Mouse (Mus musculus): ENCODE measurements around the gene Gon7. TPM values are rescaled to one million over a fixed set of nuclear protein-coding genes. Genes with fewer than 3 reads are reported as not detected.

Gene Gon7
- polyA plus RNA-seq, 1 experiment from 2014 or later, result 34.7 TPM

- Histone ChIP-seq H3K36me3 (ENCODE audit: control insufficient read depth, insufficient read depth, low read length) (no peaks in the 10 kb centered on the region), H3K27me3 (ENCODE audit: control insufficient read depth, insufficient read depth, low read length) (no peaks in the 10 kb centered on the region), H3K9me3 (ENCODE audit: control insufficient read depth, low read length) (no peaks in the 10 kb centered on the region), H3K4me3 (ENCODE audit: low read length) (no peak overlapping the region), H3K9ac (ENCODE audit: low read depth, low read length) (0 out of 2 replicates have a peak overlapping the region, but pooled peaks have one; percentile 23), H3K4me1 (ENCODE audit: control insufficient read depth, insufficient read depth, low read length) (peaks cover 16% of the 10 kb centered on the region), H3K4me2 (replicated peaks; ENCODE audit: low read depth, low read length) (peak overlapping the region; percentile 44), H3K27ac (ENCODE audit: low read depth, low read length) (peak overlapping the region; percentile 82)
- 15% methylated on average over 16 of the region's 16 CpGs for WGBS
- peak; percentile 44 for ATAC-seq (ENCODE audit: low FRiP score, low TSS enrichment)
Measured at GRCm38 (mm10) chr12:102730798-102731619, 26.6 kb downstream of the Gon7 start.

GRCm38 (mm10) chr12:102729855-102730797 is 27.5 kb downstream of the Gon7 start:
- H3K27me3 ChIP-seq (ENCODE audit: control insufficient read depth, insufficient read depth, low read length), result no peaks in the 10 kb centered on the region
- peak; percentile 98 for ATAC-seq (ENCODE audit: low FRiP score, low TSS enrichment)
- 31% methylated on average over 26 of the region's 26 CpGs for WGBS
- no peaks in the 10 kb centered on the region for H3K36me3 ChIP-seq (ENCODE audit: control insufficient read depth, insufficient read depth, low read length)
- H3K27ac ChIP-seq (ENCODE audit: low read depth, low read length), result peak overlapping the region; percentile 82
- peak overlapping the region; percentile 22; the same call in 1 of the 2 replicates for H3K4me3 ChIP-seq (ENCODE audit: low read length)
- 0 out of 2 replicates have a peak overlapping the region, but pooled peaks have one; percentile 23 for H3K9ac ChIP-seq (ENCODE audit: low read depth, low read length)
- no peaks in the 10 kb centered on the region for H3K9me3 ChIP-seq (ENCODE audit: control insufficient read depth, low read length)
- H3K4me1 ChIP-seq (ENCODE audit: control insufficient read depth, insufficient read depth, low read length), result peaks cover 16% of the 10 kb centered on the region
- H3K4me2 ChIP-seq (replicated peaks; ENCODE audit: low read depth, low read length), result peak overlapping the region; percentile 44

- no peak overlapping the region for H3K27ac ChIP-seq (ENCODE audit: low read depth, low read length)
- no peak for ATAC-seq (ENCODE audit: low FRiP score, low TSS enrichment)
- no peaks in the 10 kb centered on the region for H3K36me3 ChIP-seq (ENCODE audit: control insufficient read depth, insufficient read depth, low read length)
- H3K9me3 ChIP-seq (ENCODE audit: control insufficient read depth, low read length), result no peaks in the 10 kb centered on the region
- H3K4me2 ChIP-seq (replicated peaks; ENCODE audit: low read depth, low read length), result no peak overlapping the region
- H3K4me1 ChIP-seq (ENCODE audit: control insufficient read depth, insufficient read depth, low read length), result peaks cover 7% of the 10 kb centered on the region; the same call in 1 of the 2 replicates
- no peaks in the 10 kb centered on the region for H3K27me3 ChIP-seq (ENCODE audit: control insufficient read depth, insufficient read depth, low read length)
- H3K9ac ChIP-seq (ENCODE audit: low read depth, low read length), result no peak overlapping the region
- WGBS, result 77% methylated on average over 7 of the region's 7 CpGs
- H3K4me3 ChIP-seq (ENCODE audit: low read length), result no peak overlapping the region
Measured at GRCm38 (mm10) chr12:102725761-102726175, 31.8 kb downstream of the Gon7 start.

- H3K9ac ChIP-seq (ENCODE audit: low read depth, low read length), result no peak overlapping the region
- no peaks in the 10 kb centered on the region for H3K9me3 ChIP-seq (ENCODE audit: control insufficient read depth, low read length)
- WGBS, result 95% methylated on average over 6 of the region's 6 CpGs
- H3K4me3 ChIP-seq (ENCODE audit: low read length), result no peak overlapping the region
- peaks cover 4% of the 10 kb centered on the region; the same call in 1 of the 2 replicates for H3K4me1 ChIP-seq (ENCODE audit: control insufficient read depth, insufficient read depth, low read length)
- H3K36me3 ChIP-seq (ENCODE audit: control insufficient read depth, insufficient read depth, low read length), result no peaks in the 10 kb centered on the region
- H3K27ac ChIP-seq (ENCODE audit: low read depth, low read length), result no peak overlapping the region
- ATAC-seq (ENCODE audit: low FRiP score, low TSS enrichment), result no peak
- no peaks in the 10 kb centered on the region for H3K27me3 ChIP-seq (ENCODE audit: control insufficient read depth, insufficient read depth, low read length)
- H3K4me2 ChIP-seq (replicated peaks; ENCODE audit: low read depth, low read length), result no peak overlapping the region
Measured at GRCm38 (mm10) chr12:102725146-102725545, 32.5 kb downstream of the Gon7 start.

GRCm38 (mm10) chr12:102723861-102724260 is 33.7 kb downstream of the Gon7 start:
- H3K4me3 ChIP-seq (ENCODE audit: low read length), result no peak overlapping the region
- H3K4me1 ChIP-seq (ENCODE audit: control insufficient read depth, insufficient read depth, low read length), result no peaks in the 10 kb centered on the region
- no peak overlapping the region for H3K9ac ChIP-seq (ENCODE audit: low read depth, low read length)
- WGBS, result 74% methylated on average over 6 of the region's 6 CpGs
- H3K27me3 ChIP-seq (ENCODE audit: control insufficient read depth, insufficient read depth, low read length), result no peaks in the 10 kb centered on the region
- H3K36me3 ChIP-seq (ENCODE audit: control insufficient read depth, insufficient read depth, low read length), result no peaks in the 10 kb centered on the region
- no peak overlapping the region for H3K27ac ChIP-seq (ENCODE audit: low read depth, low read length)
- ATAC-seq (ENCODE audit: low FRiP score, low TSS enrichment), result no peak
- no peaks in the 10 kb centered on the region for H3K9me3 ChIP-seq (ENCODE audit: control insufficient read depth, low read length)
- H3K4me2 ChIP-seq (replicated peaks; ENCODE audit: low read depth, low read length), result no peak overlapping the region

- Histone ChIP-seq H3K4me1 (ENCODE audit: control insufficient read depth, insufficient read depth, low read length) (no peaks in the 10 kb centered on the region), H3K27ac (ENCODE audit: low read depth, low read length) (0 out of 2 replicates have a peak overlapping the region, but pooled peaks have one; percentile 24), H3K36me3 (ENCODE audit: control insufficient read depth, insufficient read depth, low read length) (no peaks in the 10 kb centered on the region), H3K9me3 (ENCODE audit: control insufficient read depth, low read length) (no peaks in the 10 kb centered on the region), H3K9ac (ENCODE audit: low read depth, low read length) (no peak overlapping the region), H3K4me2 (replicated peaks; ENCODE audit: low read depth, low read length) (no peak overlapping the region), H3K4me3 (ENCODE audit: low read length) (no peak overlapping the region), H3K27me3 (ENCODE audit: control insufficient read depth, insufficient read depth, low read length) (no peaks in the 10 kb centered on the region)
- ATAC-seq (ENCODE audit: low FRiP score, low TSS enrichment), result no peak
- WGBS, result 50% methylated on average over 8 of the region's 8 CpGs
Measured at GRCm38 (mm10) chr12:102722966-102723365, 34.6 kb downstream of the Gon7 start.

- Histone ChIP-seq H3K36me3 (ENCODE audit: control insufficient read depth, insufficient read depth, low read length) (no peaks in the 10 kb centered on the region), H3K9me3 (ENCODE audit: control insufficient read depth, low read length) (no peaks in the 10 kb centered on the region), H3K4me1 (ENCODE audit: control insufficient read depth, insufficient read depth, low read length) (no peaks in the 10 kb centered on the region), H3K27me3 (ENCODE audit: control insufficient read depth, insufficient read depth, low read length) (no peaks in the 10 kb centered on the region), H3K4me3 (ENCODE audit: low read length) (no peak overlapping the region), H3K9ac (ENCODE audit: low read depth, low read length) (no peak overlapping the region), H3K4me2 (replicated peaks; ENCODE audit: low read depth, low read length) (peak overlapping the region; percentile 26; the same call in 1 of the 2 replicates), H3K27ac (ENCODE audit: low read depth, low read length) (0 out of 2 replicates have a peak overlapping the region, but pooled peaks have one; percentile 14)
- WGBS, result 18% methylated on average over 11 of the region's 11 CpGs
- ATAC-seq (ENCODE audit: low FRiP score, low TSS enrichment), result peak; percentile 87
Measured at GRCm38 (mm10) chr12:102722451-102722850, 35.2 kb downstream of the Gon7 start.

- Histone ChIP-seq H3K4me3 (ENCODE audit: low read length) (no peak overlapping the region), H3K9ac (ENCODE audit: low read depth, low read length) (no peak overlapping the region), H3K4me1 (ENCODE audit: control insufficient read depth, insufficient read depth, low read length) (no peaks in the 10 kb centered on the region), H3K27ac (ENCODE audit: low read depth, low read length) (no peak overlapping the region), H3K27me3 (ENCODE audit: control insufficient read depth, insufficient read depth, low read length) (no peaks in the 10 kb centered on the region), H3K36me3 (ENCODE audit: control insufficient read depth, insufficient read depth, low read length) (no peaks in the 10 kb centered on the region), H3K9me3 (ENCODE audit: control insufficient read depth, low read length) (no peaks in the 10 kb centered on the region), H3K4me2 (replicated peaks; ENCODE audit: low read depth, low read length) (no peak overlapping the region)
- 0 out of 2 replicates have a peak, but pooled peaks have one; percentile 56 for ATAC-seq (ENCODE audit: low FRiP score, low TSS enrichment)
- WGBS, result 30% methylated on average over 13 of the region's 13 CpGs
Measured at GRCm38 (mm10) chr12:102719552-102720315, 37.9 kb downstream of the Gon7 start.

All from kidney, embryonic 14.5 days (tissue).